Mouse (Mus musculus) left cerebral cortex, postnatal 4 days (tissue): ENCODE measurements around the gene Usp53. TPM values are rescaled to one million over a fixed set of nuclear protein-coding genes. Genes with fewer than 3 reads are reported as not detected.
A peak's percentile ranks its signal among the peaks of the same experiment; 100 is the strongest.

Experiments used
- DNase-seq: peaks from one replicate; pipeline ENCODE4 v3.0.0-alpha.2; 2022
- intact Hi-C: fragments of 180-260 bp; cut with DNase I; formaldehyde crosslinking; loops from one replicate; pipeline ENCODE4 v1.15.1; 2025
- total RNA-seq, 2 experiments: library from RNA; stranded (reverse); gene quantifications; 2 replicates each; pipeline ENCODE4 v1.2.3; 2021

Usp53 gene
- total RNA-seq, result 10 to 100 TPM; 17.8 to 19.0 TPM

DNA sequence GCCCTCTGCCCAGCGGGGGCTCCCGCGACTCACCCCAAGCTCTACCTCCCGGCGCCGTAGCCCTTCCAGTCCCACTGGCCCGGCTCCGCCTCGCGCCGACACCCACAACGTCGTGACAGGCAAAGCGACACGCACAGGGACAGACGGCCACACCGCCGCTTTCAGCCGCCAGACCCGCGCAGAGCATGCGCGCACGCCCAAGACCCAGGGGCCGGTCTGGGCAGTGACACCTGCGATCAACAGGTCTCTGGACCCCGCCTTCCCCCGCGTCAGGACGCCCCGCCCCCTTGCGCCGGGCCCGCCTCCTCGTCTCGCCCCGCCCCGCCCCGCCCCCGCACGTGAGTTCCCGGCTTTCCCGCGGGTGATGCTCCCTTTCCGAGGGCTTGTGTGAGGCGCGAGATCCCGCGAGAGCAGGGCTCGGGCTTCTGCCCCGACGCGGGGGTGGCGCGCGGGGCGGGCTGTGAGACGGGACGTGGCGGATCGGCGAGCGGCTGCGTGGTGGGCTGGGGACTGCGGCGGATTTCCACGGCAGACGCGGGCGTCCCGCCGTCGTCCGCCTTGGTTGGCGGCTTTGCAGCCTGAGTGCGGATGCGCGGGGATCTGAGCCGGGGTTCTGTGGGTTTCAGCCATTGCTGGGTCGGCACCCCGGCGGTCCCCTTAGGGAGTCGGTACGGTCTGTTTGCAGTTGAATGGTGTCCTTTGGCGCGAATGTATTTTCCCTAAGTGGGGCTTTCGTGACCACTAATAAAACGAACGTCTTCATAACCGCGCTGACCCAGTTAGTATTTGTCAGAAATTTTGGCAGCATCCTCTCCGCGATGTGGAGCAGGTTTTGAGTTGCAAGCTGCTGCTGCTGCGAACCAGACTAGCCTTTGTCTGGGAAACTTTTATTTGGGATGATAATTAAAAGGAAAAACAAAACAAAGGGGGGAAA lies at the start of gene Usp53:
Gene Usp53 (minus strand): TSS at position 262 of the 934 bp plus-strand sequence.
- peak; percentile 97 for DNase-seq
- intact Hi-C loops, result loop anchor here (10.0 kb wide), 1 partner anchor 120 kb away; no protein-coding TSS in a partner anchor

DNA sequence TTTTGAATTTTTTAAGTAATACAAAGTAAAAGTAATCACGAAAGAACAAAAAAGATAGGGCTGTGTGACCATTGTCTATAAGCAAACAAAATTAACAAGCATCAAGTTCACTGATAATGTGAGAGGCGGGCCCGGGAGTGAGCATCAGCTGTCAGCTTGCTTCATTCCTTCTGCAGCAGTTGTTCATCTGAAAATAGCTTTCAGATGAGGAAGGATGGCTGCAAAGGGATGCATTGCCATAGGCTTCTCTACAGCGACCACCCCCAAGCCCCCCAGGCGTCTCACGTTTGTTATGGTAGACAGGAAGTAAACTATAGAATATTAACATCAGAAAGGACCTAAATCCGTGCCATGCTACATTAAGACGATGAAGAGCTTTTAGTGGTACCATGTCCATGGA lies 49.5 kb upstream of the Usp53 start:
- intact Hi-C loops, result no loop called here
- DNase-seq, result no peak

GRCm38 (mm10) chr3:123025634-123026033 lies 41.3 kb upstream of the Usp53 start:
- DNase-seq, result no peak
- intact Hi-C loops, result no loop called here

GRCm38 (mm10) chr3:123024496-123025234 lies 40.4 kb upstream of the Usp53 start:
- intact Hi-C loops, result no loop called here
- no peak for DNase-seq

GRCm38 (mm10) chr3:123018792-123019191 lies 34.5 kb upstream of the Usp53 start:
- DNase-seq, result no peak
- intact Hi-C loops, result no loop called here

- intact Hi-C loops, result no loop called here
Measured at GRCm38 (mm10) chr3:123013476-123013875, 29.2 kb upstream of the Usp53 start.

GRCm38 (mm10) chr3:123009417-123009816 lies 25.1 kb upstream of the Usp53 start:
- no peak for DNase-seq
- intact Hi-C loops, result no loop called here

More at GRCm38 (mm10) chr3:123013476-123013875, 29.2 kb upstream of the Usp53 start:
- DNase-seq, result no peak

DNA sequence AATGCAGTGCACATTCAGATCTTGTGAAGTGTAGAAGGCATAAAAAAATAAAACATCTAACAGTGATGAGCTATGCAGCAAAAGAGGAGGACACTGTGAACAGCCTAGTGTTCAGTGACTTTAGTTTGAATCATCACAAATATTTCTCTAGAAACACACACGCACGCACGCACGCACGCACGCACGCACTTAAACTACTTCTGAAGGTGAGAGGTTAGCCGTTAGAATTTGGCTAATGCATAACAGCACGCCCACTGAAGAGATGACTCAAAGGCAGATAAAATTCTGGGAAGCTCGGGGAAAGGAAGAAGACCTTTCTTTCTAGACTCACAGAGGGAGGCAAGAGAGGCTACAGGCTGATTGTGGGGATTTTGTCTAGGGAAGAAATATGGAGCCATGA lies 23.1 kb upstream of the Usp53 start:
- intact Hi-C loops, result no loop called here
- DNase-seq, result no peak

DNA sequence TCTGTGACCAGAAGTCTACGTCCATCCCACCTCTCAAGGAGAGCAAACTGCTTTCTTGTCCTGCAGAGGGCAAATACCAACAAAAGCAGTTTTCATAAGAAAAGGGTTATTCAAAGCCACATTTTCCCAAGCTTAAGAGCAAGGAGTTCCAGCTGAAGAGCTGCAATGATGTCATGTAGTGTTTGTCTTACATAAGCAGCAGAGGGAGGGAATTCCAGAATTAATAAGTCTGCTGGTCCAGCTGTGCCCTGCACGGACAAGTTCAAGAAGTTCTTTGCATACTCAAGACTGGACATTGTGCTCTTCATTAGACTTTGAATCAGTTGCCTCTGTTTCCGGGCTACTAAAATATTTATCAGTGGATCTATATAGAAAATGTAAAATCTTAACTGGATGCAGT lies 16.7 kb upstream of the Usp53 start:
- no peak for DNase-seq
- intact Hi-C loops, result no loop called here

GRCm38 (mm10) chr3:122998511-122998910 lies 14.2 kb upstream of the Usp53 start:
- intact Hi-C loops, result no loop called here

DNA sequence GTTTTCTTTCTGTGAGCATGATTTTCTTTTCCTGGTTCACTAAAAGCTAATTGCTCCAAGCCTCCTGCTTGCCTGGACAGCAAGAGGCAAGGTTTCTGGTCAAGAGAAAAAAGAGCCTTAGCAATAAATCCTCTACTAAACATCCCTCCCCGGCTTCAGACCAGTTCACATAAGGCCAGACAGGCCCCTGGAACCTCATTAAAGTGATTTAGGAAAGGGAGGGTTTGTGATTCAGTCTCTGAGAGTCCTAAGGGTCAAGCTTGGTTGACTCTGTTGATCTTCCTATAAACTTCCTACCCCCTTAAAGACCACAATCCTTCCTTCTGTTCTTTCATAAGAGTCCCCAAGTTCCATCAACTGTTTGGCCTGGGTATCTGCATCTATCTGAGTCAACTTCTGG lies 12.7 kb upstream of the Usp53 start:
- intact Hi-C loops, result no loop called here
- no peak for DNase-seq

More at GRCm38 (mm10) chr3:122998511-122998910, 14.2 kb upstream of the Usp53 start:
- DNase-seq, result no peak

GRCm38 (mm10) chr3:122986906-122987305 lies 2.6 kb upstream of the Usp53 start:
- no peak for DNase-seq
- intact Hi-C loops, result loop anchor here (10.0 kb wide), 1 partner anchor 118 kb away; no protein-coding TSS in a partner anchor

DNA sequence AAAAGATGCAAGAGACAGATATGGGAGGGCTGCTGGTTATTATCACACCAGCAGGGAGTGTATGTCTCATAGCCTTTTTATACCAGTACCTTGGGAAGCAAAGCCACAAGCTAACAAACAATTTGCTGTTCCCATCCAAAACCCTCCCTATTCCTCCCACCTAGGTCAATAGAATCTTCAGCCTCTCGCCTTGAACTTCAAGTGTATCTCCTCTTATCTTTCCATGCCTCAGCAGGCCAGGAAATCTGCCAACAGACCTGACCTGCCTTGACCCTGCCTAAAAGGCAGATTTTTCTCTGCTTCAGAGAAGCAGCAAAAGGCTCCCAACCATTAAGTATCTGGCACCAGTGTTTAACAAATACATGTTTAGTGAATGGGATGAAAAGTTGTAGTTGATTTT lies 2.1 kb upstream of the Usp53 start:
- intact Hi-C loops, result loop anchor here (10.0 kb wide), 1 partner anchor 118 kb away; no protein-coding TSS in a partner anchor
- no peak for DNase-seq

- DNase-seq, result no peak
- intact Hi-C loops, result loop anchor here (10.0 kb wide), 1 partner anchor 119 kb away; no protein-coding TSS in a partner anchor
Measured at GRCm38 (mm10) chr3:122985183-122985944, 1.1 kb upstream of the Usp53 start.

- DNase-seq, result no peak
- intact Hi-C loops, result loop anchor here (10.0 kb wide), 1 partner anchor 121 kb away; no protein-coding TSS in a partner anchor
Measured at GRCm38 (mm10) chr3:122983849-122984248, 461 bp downstream of the Usp53 start.

DNA sequence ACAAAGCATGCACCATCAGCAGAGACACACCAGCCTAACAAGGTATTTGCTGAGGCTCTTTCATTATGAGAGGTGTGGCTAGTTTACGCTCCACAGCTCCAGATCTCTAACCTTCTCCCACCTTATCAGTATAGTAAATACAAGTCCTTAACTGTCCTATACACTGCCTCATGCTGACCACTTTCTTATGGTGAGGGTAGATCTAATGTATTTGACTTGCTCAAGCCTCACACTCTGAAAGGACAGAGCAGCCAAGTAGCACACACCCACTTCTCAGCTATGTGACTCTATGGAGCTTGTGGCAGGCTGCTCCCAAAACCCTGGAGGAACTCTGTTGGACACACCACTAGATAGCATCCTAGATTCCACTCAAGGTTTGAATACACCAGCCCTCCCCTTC lies 8.3 kb downstream of the Usp53 start:
- intact Hi-C loops, result no loop called here

DNA sequence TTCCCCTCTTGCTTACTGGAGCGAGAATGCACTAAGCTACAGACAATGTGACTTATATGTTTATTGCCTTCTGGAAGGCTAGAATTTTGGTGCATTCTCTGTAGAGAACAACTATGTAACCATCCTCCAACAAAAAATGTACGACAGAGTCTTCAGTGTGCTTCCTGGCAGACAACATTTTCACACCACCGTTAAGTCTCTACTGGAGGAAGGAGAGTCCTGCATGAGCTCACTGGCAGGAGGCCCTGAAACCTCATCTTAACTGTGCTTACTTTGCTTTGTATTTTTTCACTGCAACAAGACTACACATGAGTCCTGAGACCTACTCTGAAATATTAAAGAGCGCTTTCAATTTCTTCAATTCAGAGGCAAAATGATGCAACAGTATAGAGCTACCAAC lies 8.9 kb downstream of the Usp53 start:
- no peak for DNase-seq
- intact Hi-C loops, result no loop called here

More for the DNA sequence above, 8.3 kb downstream of the Usp53 start:
- DNase-seq, result no peak

DNA sequence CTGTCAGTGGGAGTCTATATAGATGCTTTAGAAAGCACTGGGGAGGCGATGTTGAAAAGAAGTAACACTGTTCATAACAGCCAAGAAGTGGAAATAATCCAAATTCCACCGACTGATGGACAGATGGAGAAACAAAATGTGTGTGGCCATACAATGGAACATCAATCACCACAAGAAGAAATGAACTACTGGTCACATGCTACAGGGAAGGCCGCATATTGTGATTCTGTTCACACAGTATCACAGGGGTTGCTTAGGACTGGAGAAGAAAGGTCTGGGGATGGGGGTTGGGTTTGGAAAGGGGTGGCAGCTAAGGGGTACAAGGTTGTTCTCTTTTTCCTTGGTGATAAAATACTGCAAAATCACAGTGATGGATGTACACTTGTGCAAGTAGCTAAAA lies 9.5 kb downstream of the Usp53 start:
- no peak for DNase-seq
- intact Hi-C loops, result no loop called here

- DNase-seq, result no peak
- intact Hi-C loops, result no loop called here
Measured at GRCm38 (mm10) chr3:122972126-122972822, 12.0 kb downstream of the Usp53 start.

GRCm38 (mm10) chr3:122968391-122968790 lies 15.9 kb downstream of the Usp53 start:
- intact Hi-C loops, result no loop called here
- no peak for DNase-seq
